Mouse (Mus musculus): ENCODE measurements around the gene Pde3a. TPM values are rescaled to one million over a fixed set of nuclear protein-coding genes. Genes with fewer than 3 reads are reported as not detected.

The Pde3a gene
- total RNA-seq, 2 experiments from 2014 or later = 5.7 TPM

DNA sequence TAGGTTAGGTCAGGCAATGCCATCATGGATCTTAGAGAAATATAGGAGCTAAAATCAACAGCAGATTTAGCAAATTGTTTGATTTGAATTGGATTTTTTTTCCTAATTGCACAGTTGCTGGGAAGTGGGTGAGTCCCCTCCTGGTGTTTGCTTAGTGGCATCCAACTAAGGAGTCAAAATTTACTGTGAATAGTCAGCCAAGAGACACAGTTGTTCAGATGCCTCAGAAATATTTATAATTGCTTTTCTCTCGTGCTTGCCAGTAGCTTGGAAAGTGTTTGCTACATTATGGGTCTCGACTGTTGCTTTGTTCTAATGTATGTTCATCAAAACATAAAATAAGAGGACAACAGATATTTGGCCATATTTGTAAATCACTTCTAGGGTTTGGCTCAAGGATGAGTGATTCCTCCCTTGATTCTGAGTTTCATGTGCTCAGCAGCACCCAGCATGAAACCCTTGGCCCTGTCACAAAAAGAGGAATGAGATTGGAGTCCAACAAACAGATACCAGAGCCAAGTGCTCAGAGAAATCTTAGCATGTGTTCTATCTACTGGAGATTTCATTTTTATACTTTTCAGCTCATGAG lies 125.5 kb downstream of the Pde3a start:
- no peak for DNase-seq
- intact Hi-C loops (cut with DNase I; ENCODE audit: low total_unique reads) = no loop called here

GRCm38 (mm10) chr6:141375155-141375554 lies 126.1 kb downstream of the Pde3a start:
- intact Hi-C loops (cut with DNase I; ENCODE audit: low total_unique reads) = no loop called here
- DNase-seq = no peak

DNA sequence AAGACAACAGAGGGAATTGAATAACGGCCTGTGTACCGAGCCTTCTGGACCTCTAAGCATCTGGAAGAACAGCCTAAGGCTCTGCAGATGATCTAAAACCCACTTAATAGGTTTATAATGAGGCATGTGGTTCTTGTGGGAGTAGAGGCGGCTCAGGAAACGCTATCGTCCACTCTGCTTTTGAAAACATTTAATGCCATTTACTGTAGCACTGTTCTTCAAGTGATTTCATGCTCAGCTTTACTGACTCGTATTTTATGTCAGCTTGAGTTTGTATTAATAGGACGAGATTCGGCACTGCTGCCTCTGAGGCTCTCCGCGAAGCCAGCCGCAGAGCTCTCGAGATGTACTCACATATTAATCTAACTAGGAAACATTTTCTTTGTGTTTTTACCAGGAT lies 131.9 kb downstream of the Pde3a start:
- no peak for DNase-seq
- intact Hi-C loops (cut with DNase I; ENCODE audit: low total_unique reads) = no loop called here

DNA sequence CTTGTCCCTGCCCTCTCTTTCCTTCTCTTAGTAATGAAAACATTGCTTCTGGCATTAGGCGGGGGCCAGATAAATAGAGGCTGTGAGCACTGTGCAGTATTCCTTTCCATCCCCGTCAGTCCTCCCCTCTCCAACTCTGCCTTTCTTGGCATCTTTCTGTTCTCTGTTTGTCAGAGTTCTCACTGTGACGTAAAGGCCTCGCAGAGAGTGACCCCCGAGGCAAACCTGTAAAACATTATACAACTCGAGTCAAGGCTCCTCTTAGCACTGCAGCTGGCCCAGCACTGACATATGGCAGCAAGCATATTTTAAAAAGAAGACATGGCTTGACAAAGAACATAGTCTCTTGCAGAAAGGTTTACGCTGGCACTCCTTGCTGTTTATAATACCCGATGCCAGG lies 132.4 kb downstream of the Pde3a start:
- no peak for DNase-seq
- intact Hi-C loops (cut with DNase I; ENCODE audit: low total_unique reads) = no loop called here

DNA sequence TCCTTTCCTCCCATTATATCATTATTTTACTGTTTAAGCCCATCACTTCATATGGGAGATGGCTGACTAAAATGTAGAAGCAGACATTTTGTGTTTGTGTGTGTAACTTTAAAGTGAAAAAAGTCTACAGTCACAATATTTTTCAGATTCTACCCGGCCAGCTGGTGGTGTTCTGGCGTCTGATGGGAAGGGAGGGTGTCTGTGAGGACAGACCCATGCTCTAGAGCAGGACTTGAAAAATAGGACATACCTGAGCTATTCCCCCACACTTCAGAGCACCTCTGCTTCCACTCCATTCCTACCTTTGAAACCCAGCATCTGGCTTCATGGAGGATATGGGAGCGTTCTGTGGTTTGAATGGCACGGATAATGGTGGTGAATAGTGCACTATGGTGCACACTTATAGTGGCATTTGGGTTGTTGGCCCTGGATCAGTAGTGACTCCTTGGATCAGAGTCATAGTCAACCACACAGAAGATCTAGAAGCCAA lies 132.9 kb downstream of the Pde3a start:
- no peak for DNase-seq
- intact Hi-C loops (cut with DNase I; ENCODE audit: low total_unique reads) = no loop called here

GRCm38 (mm10) chr6:141388104-141388503 lies 139.0 kb downstream of the Pde3a start:
- intact Hi-C loops (cut with DNase I; ENCODE audit: low total_unique reads) = no loop called here
- DNase-seq = no peak

- DNase-seq = no peak
- intact Hi-C loops (cut with DNase I; ENCODE audit: low total_unique reads) = no loop called here
These were observed 146.9 kb downstream of the Pde3a start for GRCm38 (mm10) chr6:141395926-141396325.

DNA sequence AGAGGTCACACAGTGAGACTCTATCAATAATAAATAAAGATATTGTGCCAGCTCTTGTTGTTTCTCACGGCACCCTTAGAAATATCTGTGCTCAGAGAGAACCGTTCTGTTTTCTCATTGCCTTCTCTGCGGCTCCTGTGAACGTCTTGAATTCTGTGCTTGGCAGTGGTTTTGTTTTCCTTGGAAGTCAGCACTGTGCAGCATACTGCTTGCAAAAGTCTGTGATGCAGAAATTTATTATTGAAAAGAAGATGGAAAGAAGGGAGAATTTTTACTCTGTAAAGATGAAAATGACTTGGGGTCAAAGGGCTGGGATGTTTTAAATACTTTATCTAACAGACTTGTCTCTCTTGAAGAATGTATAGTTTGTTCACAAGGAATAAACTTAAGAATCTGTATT lies 150.3 kb downstream of the Pde3a start:
- intact Hi-C loops (cut with DNase I; ENCODE audit: low total_unique reads) = no loop called here
- peak; percentile 13 for DNase-seq

- intact Hi-C loops (cut with DNase I; ENCODE audit: low total_unique reads) = no loop called here
- DNase-seq = no peak
These were observed 154.9 kb downstream of the Pde3a start for GRCm38 (mm10) chr6:141403943-141404342.

- intact Hi-C loops (cut with DNase I; ENCODE audit: low total_unique reads) = no loop called here
- no peak for DNase-seq
These were observed 155.6 kb downstream of the Pde3a start for GRCm38 (mm10) chr6:141404649-141405048.

DNA sequence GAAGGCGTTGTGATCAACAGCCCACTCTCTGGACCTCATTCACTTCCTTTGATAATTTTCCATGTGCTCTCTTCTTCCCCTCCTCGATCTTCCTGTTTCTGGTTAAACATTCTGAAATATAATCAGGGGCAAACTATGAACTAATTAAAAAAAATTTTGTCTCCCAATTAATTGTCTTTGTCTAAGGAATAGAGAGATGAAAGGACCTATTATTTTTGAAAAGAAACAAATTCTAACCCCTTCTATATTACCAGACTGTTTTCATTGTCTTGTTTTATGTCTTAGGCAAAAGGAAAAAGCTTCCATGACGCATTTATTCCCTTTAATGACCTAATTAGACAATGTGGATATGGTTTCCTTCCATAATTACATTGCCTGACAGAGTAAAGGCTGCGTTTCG lies 156.4 kb downstream of the Pde3a start:
- intact Hi-C loops (cut with DNase I; ENCODE audit: low total_unique reads) = no loop called here

GRCm38 (mm10) chr6:141408758-141409157 lies 159.7 kb downstream of the Pde3a start:
- peak; percentile 22 for DNase-seq

More for the DNA sequence above, 156.4 kb downstream of the Pde3a start:
- no peak for DNase-seq

DNA sequence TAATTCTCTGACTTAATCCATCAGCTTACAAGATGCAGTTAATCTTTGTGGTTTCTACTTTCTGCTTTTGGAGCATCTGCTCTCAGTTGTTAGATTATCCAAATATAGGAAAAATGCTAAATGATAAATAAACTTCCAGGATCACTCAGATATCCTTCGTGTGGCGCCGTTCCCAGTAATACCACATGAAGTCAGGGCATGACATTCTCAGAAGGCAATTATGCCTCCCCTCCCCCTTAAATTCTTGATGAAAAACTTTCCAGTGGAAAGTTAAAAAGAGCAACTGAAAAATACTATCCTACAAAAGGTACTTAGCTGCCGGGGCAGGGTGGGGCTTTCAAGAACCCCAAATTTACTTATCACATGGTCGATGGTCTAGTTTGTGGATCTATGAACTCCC lies 161.8 kb downstream of the Pde3a start:
- intact Hi-C loops (cut with DNase I; ENCODE audit: low total_unique reads) = no loop called here
- no peak for DNase-seq

More at GRCm38 (mm10) chr6:141408758-141409157, 159.7 kb downstream of the Pde3a start:
- intact Hi-C loops (cut with DNase I; ENCODE audit: low total_unique reads) = no loop called here

- intact Hi-C loops (cut with DNase I; ENCODE audit: low total_unique reads) = no loop called here
- DNase-seq = no peak
These were observed 176.0 kb downstream of the Pde3a start for GRCm38 (mm10) chr6:141425114-141425513.

- intact Hi-C loops (cut with DNase I; ENCODE audit: low total_unique reads) = no loop called here
These were observed 179.5 kb downstream of the Pde3a start for GRCm38 (mm10) chr6:141428587-141428986.

DNA sequence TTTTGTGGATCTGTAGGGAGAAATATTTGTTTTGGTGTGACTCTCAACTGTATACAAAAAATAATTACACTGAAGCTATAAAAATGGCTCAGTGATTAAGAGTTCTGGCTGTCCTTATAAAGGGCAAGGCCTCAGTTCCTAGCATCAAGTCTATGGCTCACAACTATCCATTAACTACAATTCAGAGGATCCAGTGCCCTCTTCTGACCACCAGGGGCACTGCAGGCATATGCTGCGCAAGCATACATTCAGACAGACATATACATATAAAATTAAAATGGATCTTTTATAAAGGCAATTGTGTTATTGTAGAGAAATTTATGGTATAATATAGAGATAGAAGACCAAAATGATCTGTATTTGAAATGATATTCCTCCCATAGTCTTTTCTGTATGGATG lies 181.1 kb downstream of the Pde3a start:
- no peak for DNase-seq
- intact Hi-C loops (cut with DNase I; ENCODE audit: low total_unique reads) = no loop called here

More at GRCm38 (mm10) chr6:141428587-141428986, 179.5 kb downstream of the Pde3a start:
- DNase-seq = no peak

DNA sequence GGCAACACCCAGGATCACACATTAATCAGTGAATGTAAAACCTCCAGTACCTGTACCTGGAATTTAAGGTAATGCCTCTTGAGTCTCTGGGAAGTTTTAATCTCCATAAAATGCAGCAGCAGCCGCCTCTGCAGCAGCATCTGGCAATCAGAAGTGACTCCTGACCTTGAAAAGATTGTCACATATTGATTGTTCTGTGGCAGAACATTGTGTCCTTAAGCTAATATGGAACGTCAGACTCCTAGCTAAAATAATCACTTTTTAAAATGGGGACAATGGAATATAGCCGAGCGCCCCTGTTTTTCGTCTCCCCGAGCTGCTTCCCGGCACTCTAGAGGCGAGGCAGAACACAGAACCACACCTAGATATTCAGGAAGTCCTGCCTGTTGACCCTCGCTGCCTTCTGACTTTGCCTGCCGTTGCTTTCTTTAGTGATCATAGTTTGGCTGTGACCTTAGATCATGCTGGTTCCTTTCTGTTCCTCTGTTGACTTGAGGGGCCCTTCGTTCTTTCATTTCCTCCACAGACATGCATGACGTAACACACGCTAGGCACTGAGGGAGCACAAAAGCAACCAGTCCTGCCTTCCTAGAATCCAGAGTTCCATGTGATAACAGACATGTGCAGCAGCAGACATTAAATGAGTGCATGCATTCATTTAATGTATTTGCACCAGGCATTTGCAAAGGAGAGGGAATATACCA lies 183.4 kb downstream of the Pde3a start:
- intact Hi-C loops (cut with DNase I; ENCODE audit: low total_unique reads) = no loop called here
- DNase-seq = no peak

DNA sequence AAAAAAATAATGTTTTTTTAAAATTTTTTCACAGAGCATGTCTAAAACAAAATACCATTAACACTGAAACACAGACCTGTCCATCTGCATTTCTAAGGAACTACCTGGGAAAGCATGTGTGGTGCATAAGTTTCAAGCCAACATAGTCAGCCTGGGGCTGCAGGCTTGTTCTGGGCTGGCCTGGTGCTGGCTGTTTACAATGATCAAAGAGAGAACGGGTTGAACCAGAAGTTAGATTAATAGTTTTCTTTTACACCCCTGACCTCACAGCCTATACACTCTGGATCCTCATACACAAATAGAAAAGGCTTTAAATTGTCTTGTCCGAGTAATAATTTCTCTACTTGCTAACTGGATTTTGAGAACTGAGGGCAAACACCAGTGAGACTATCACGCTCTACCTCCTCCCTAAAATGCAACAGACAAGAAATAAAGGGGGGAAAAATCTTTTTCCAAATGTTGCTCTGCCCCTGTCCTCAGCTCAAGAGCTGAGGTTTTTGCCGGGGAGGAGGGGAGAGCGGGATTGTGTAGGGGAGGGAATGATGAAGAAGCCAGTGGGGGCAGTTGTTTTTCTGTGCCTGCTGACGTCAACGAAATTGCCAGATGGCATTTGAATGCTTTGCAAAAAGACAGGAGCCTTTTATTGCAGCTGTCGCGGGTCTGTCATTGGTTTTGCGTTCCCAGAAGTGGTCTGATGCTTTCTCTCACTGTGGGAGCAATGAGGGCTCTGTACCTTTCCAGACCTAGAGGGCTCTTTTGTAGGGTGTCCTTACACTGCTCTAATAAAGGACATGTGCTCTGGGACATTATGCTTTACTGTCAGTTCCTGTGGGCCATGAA lies 185.1 kb downstream of the Pde3a start:
- DNase-seq = peak; percentile 24
- intact Hi-C loops (cut with DNase I; ENCODE audit: low total_unique reads) = no loop called here

GRCm38 (mm10) chr6:141435160-141435559 lies 186.1 kb downstream of the Pde3a start:
- no peak for DNase-seq
- intact Hi-C loops (cut with DNase I; ENCODE audit: low total_unique reads) = no loop called here

DNA sequence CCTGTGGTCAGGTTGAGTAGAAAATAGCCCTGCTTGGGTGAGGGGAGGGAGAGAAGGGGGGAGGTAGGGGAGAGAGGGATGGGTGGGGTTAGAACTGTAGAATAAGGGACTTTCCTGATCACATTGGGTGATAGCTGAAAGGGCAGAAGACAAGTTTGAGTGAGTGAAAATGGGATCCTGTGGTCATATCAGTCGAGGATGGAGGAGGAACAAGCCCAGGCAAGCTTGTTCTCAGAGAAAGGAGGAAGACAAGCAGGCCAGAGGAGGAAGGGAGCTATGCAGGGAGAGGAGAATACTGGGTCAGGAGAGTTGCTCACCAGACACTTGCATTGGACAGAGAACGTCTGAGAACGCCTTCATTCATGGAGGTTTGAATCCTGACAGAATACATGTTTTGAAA lies 190.9 kb downstream of the Pde3a start:
- intact Hi-C loops (cut with DNase I; ENCODE audit: low total_unique reads) = no loop called here
- no peak for DNase-seq
